Mouse (Mus musculus) G1E (cell line): Measurements from ENCODE around the gene Vat1.

Experiments used
- CTCF ChIP-seq: IDR thresholded peaks from 2 replicates; pipeline ENCODE4 v1.5.1; 2012; ENCODE audit warnings: low read depth, low read length, inconsistent platforms, mixed read lengths
- GATA1 ChIP-seq: IDR thresholded peaks from 2 replicates; pipeline ENCODE4 v1.6.1; 2012; ENCODE audit warnings: borderline replicate concordance, low read length, inconsistent platforms, mixed read lengths
- GATA2 ChIP-seq: IDR thresholded peaks from 2 replicates; pipeline ENCODE4 v1.6.1; 2012; ENCODE audit warnings: low read depth, low read length, inconsistent platforms, borderline replicate concordance
- TAL1 ChIP-seq: conservative IDR thresholded peaks from 2 replicates; pipeline ENCODE4 v1.6.1; 2012; ENCODE audit warnings: low read depth, low read length, inconsistent platforms, mixed read lengths

DNA sequence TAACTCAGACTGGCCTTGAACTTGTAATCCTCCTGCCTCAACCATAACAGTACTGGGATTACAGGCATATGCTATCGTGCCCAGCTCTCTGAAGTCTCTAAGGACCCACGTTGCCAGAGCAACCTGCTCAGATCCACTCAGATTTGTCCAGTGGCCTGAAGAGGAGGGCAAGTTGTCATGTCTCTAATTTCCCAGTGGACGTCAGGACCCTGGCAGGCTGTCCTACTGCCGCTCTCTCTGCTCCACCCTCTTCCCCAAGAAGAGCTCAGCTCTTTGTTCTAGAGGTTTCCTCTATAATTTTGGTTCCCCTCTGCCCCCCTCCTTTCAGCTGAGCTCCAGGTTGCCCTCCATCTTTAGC, 11.1 kb upstream of the Vat1 start:
- TF ChIP-seq CTCF (no peak), GATA2 (no peak), GATA1 (no peak), TAL1 (no peak)
